Mouse (Mus musculus) liver, embryonic 14.5 days (tissue): ENCODE measurements around the gene Tpi1. TPM values are rescaled to one million over a fixed set of nuclear protein-coding genes. Genes with fewer than 3 reads are reported as not detected.
"Not testable (repeated sequence)": the region's sequence is repeated elsewhere in the genome, so short reads cannot be mapped to it uniquely, and the experiment has no call there.

ENCODE experiments used
- ATAC-seq: fragments of 200-750 bp; cut with Nextera tagmentation; 2 replicates; pipeline ENCODE4 v1.8.0; 2017; ENCODE audit warnings: moderate number of reproducible peaks, mild to moderate bottlenecking, moderate library complexity; ENCODE audit not compliant: insufficient read depth
- DNase-seq, 3 experiments: peaks; one replicate each; pipeline ENCODE4 v3.0.0-alpha.2; 2012 to 2013; ENCODE audit warnings: low read depth in 3 of 3, low spot score in 3 of 3
- H3K27ac ChIP-seq: fragments of 300-500 bp; sonication (generic); 2 replicates; pipeline ENCODE4 v1.5.1; 2014; ENCODE audit warnings: moderate library complexity, mild to moderate bottlenecking, control low read depth, inconsistent platforms
- H3K27me3 ChIP-seq: fragments of 300-500 bp; sonication (generic); 2 replicates; pipeline ENCODE4 v1.6.1; 2014; ENCODE audit warnings: mild to moderate bottlenecking, low read length, moderate library complexity; ENCODE audit not compliant: control insufficient read depth, insufficient read depth
- H3K36me3 ChIP-seq: fragments of 300-500 bp; sonication (generic); replicated peaks from 2 replicates; pipeline ENCODE4 v1.6.1; 2014; ENCODE audit warnings: low read depth; ENCODE audit not compliant: control insufficient read depth, insufficient read depth
- H3K4me1 ChIP-seq, 2 experiments: fragments of 200-500 bp in 1 of 2; fragments of 300-500 bp in 1 of 2; sonication (generic) in 1 of 2; replicated peaks; 2 replicates each; pipeline ENCODE4 v1.6.1; 2012 to 2014; ENCODE audit warnings: antibody characterized with exemption in 1 of 2, inconsistent platforms in 1 of 2, low read length in 1 of 2; ENCODE audit not compliant: control insufficient read depth in 2 of 2, insufficient read depth in 2 of 2
- H3K4me2 ChIP-seq: fragments of 300-500 bp; sonication (generic); 2 replicates; pipeline ENCODE4 v1.6.1; 2014; ENCODE audit warnings: low read depth, mild to moderate bottlenecking, control low read depth, moderate library complexity
- H3K4me3 ChIP-seq, 2 experiments: fragments of 200-500 bp in 1 of 2; fragments of 300-500 bp in 1 of 2; sonication (generic) in 1 of 2; 2 replicates each; pipeline ENCODE4 v1.5.1; 2012 to 2014; ENCODE audit warnings: low read depth in 2 of 2, low read length in 2 of 2, mild to moderate bottlenecking in 2 of 2, control low read depth in 1 of 2, inconsistent platforms in 1 of 2, moderate library complexity in 1 of 2; ENCODE audit not compliant: insufficient read depth in 1 of 2
- H3K9ac ChIP-seq: fragments of 300-500 bp; sonication (generic); replicated peaks from 2 replicates; pipeline ENCODE4 v1.6.1; 2014; ENCODE audit warnings: mild to moderate bottlenecking, control low read depth, moderate library complexity
- H3K9me3 ChIP-seq: fragments of 300-500 bp; sonication (generic); 2 replicates; pipeline ENCODE4 v1.6.1; 2016; ENCODE audit warnings: low read length, mixed read lengths; ENCODE audit not compliant: control insufficient read depth
- CTCF ChIP-seq: IDR thresholded peaks from 2 replicates; pipeline ENCODE4 v1.5.1; 2016; ENCODE audit warnings: antibody characterized with exemption, low read depth, control low read depth
- EP300 ChIP-seq: IDR thresholded peaks from 2 replicates; pipeline ENCODE4 v1.6.1; 2016; ENCODE audit warnings: antibody characterized with exemption, low read depth
- WGBS: fragments of 180-500 bp; shearing (Covaris S2); extraction: QIAGEN DNeasy Blood & Tissue Kit; methylation state at CpG from one replicate; pipeline ENCODE4 v1.1.7; 2014; ENCODE audit not compliant: insufficient replicate concordance; 5-methylcytosine and 5-hydroxymethylcytosine counted together
- polyA plus RNA-seq, 2 experiments: library from polyadenylated mRNA; depleted of rRNA in 1 of 2; stranded (reverse) in 1 of 2; unstranded in 1 of 2; fragments of >200 nt; fragmentation: Nextera tagmentation in 1 of 2; extraction: Ambion mirVana in 1 of 2; gene quantifications; 2 replicates each; pipeline versions ENCODE4 v1.2.1 to v1.2.3; 2012 to 2014

Gene Tpi1
- polyA plus RNA-seq, 2 experiments = 292 to 420 TPM

- Histone ChIP-seq H3K27ac (peak overlapping the region; percentile 85), H3K4me2 (peak overlapping the region; percentile 93), H3K9me3 (no peaks in the 10 kb centered on the region), H3K36me3 (peaks cover 11% of the 10 kb centered on the region), H3K4me1 (peaks cover 25 to 30% of the 10 kb centered on the region in 2 experiments), H3K4me3 (peak overlapping the region; percentile 16 to 61; a peak in 2 of 4 replicates), H3K27me3 (no peaks in the 10 kb centered on the region), H3K9ac (peak overlapping the region; percentile 23)
- no peak for ATAC-seq
- TF ChIP-seq CTCF (no peak), EP300 (no peak)
- WGBS = 70% methylated on average over 7 of the region's 7 CpGs
- no peak for DNase-seq
These were observed 7.5 kb downstream of the Tpi1 start for GRCm38 (mm10) chr6:124806446-124807140.

- Histone ChIP-seq H3K27ac (peak overlapping the region; percentile 85), H3K4me2 (peak overlapping the region; percentile 93), H3K27me3 (no peaks in the 10 kb centered on the region), H3K4me3 (peak overlapping the region; percentile 55 to 61), H3K9me3 (no peaks in the 10 kb centered on the region), H3K4me1 (peaks cover 25 to 30% of the 10 kb centered on the region in 2 experiments), H3K9ac (peak overlapping the region; percentile 65), H3K36me3 (peaks cover 6% of the 10 kb centered on the region)
- DNase-seq (peak; percentile 84 to 93 (median 85)), ATAC-seq (peak; percentile 71)
- WGBS = 4% methylated on average over 34 of the region's 34 CpGs
- TF ChIP-seq EP300 = no peak
- peak; percentile 67 for TF ChIP-seq CTCF
These were observed 8.5 kb downstream of the Tpi1 start for GRCm38 (mm10) chr6:124805341-124806321.

GRCm38 (mm10) chr6:124804341-124804740, 9.8 kb downstream of the Tpi1 start:
- DNase-seq (no peak), ATAC-seq (no peak)
- WGBS = 34% methylated on average over 3 of the region's 3 CpGs
- TF ChIP-seq EP300 = no peak
- TF ChIP-seq CTCF = no peak
- Histone ChIP-seq H3K4me1 (peaks cover 23 to 24% of the 10 kb centered on the region in 2 experiments), H3K27me3 (no peaks in the 10 kb centered on the region), H3K9me3 (no peaks in the 10 kb centered on the region), H3K4me2 (no peak overlapping the region), H3K36me3 (no peaks in the 10 kb centered on the region), H3K4me3 (no peak overlapping the region), H3K27ac (no peak overlapping the region), H3K9ac (no peak overlapping the region)

- H3K9me3 ChIP-seq, H3K4me3 ChIP-seq, H3K36me3 ChIP-seq, ATAC-seq, H3K27ac ChIP-seq, H3K4me2 ChIP-seq, DNase-seq, H3K27me3 ChIP-seq, H3K9ac ChIP-seq: not testable (repeated sequence)
- WGBS = 83% methylated on average over 4 of the region's 4 CpGs
- peaks cover 23 to 24% of the 10 kb centered on the region in 2 experiments for H3K4me1 ChIP-seq
These were observed 10.4 kb downstream of the Tpi1 start for GRCm38 (mm10) chr6:124803691-124804090.

- H3K27me3 ChIP-seq = no peaks in the 10 kb centered on the region
- H3K9ac ChIP-seq = no peak overlapping the region
- no peaks in the 10 kb centered on the region for H3K9me3 ChIP-seq
- no peak overlapping the region for H3K4me3 ChIP-seq
- 67% methylated on average over 3 of the region's 3 CpGs for WGBS
- peaks cover 21% of the 10 kb centered on the region in 2 experiments for H3K4me1 ChIP-seq
- H3K27ac ChIP-seq = no peak overlapping the region
- no peaks in the 10 kb centered on the region for H3K36me3 ChIP-seq
- ATAC-seq (no peak), DNase-seq (no peak)
- TF ChIP-seq CTCF (peak; percentile 6; the same call in 1 of the 2 replicates), EP300 (no peak)
- H3K4me2 ChIP-seq = no peak overlapping the region
These were observed 11.0 kb downstream of the Tpi1 start for GRCm38 (mm10) chr6:124803061-124803460.

DNA sequence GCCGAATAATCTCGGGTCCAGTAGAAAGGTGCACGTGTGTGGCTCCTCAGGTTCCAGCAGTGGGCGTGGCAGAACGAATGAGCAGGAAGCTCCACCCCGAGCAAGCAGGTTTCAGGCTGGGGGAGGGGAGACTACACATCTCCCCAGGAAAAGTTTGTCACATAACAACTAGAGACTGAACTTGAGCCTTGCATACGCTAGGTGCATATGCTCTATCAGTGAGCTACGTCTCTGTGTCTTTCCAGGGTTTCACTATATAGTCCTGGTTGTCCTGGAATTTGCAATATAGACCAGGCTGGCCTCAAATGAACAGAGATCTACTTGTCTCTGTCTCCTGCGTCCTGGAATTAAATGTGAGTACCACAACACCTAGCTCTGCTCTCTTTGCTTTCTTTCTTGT, 11.7 kb downstream of the Tpi1 start:
- H3K27ac ChIP-seq, H3K36me3 ChIP-seq, DNase-seq, H3K9ac ChIP-seq, H3K9me3 ChIP-seq, H3K27me3 ChIP-seq: not testable (repeated sequence)
- Histone ChIP-seq H3K4me2 (peak overlapping the region; percentile 53), H3K4me3 (peak overlapping the region; percentile 26 to 50), H3K4me1 (peaks cover 18 to 20% of the 10 kb centered on the region in 2 experiments)
- WGBS = 9% methylated on average over 4 of the region's 9 CpGs
- peak; percentile 25 for ATAC-seq
